Mouse (Mus musculus) thymus, postnatal 14 days (tissue): ENCODE results near the gene Hist1h2ab.
"Not testable (repeated sequence)": the region's sequence is repeated elsewhere in the genome, so short reads cannot be mapped to it uniquely, and the experiment has no call there.

ENCODE experiments used
- DNase-seq: peaks from one replicate; pipeline ENCODE4 v3.0.0; 2021

Hist1h2ab gene

GRCm38 (mm10) chr13:23755000-23755399, 4.1 kb downstream of the Hist1h2ab start:
- DNase-seq: no peak

GRCm38 (mm10) chr13:23756790-23757189, 5.9 kb downstream of the Hist1h2ab start, which contains the start of gene Hist1h4b:
Gene Hist1h4b (plus strand): TSS chr13:23757013.
- peak; percentile 94 for DNase-seq

GRCm38 (mm10) chr13:23757211-23757773, 6.4 kb downstream of the Hist1h2ab start:
- peak; percentile 29 for DNase-seq

- DNase-seq: no peak
Measured at GRCm38 (mm10) chr13:23757921-23758320, 7.0 kb downstream of the Hist1h2ab start.

GRCm38 (mm10) chr13:23759251-23759771, 8.4 kb downstream of the Hist1h2ab start:
- no peak for DNase-seq

GRCm38 (mm10) chr13:23759916-23760239, 9.0 kb downstream of the Hist1h2ab start:
- no peak for DNase-seq

GRCm38 (mm10) chr13:23760240-23760971, 9.5 kb downstream of the Hist1h2ab start:
- DNase-seq: peak; percentile 57

- DNase-seq: peak; percentile 99
Measured at GRCm38 (mm10) chr13:23760972-23761864, 10.3 kb downstream of the Hist1h2ab start, which contains the start of gene Hist1h4a. Gene Hist1h4a (minus strand): TSS chr13:23761230.

- peak; percentile 74 for DNase-seq
Measured at GRCm38 (mm10) chr13:23761871-23762821, 11.2 kb downstream of the Hist1h2ab start, which contains the start of gene Hist1h3a. Gene Hist1h3a (minus strand): TSS chr13:23762386.

GRCm38 (mm10) chr13:23763242-23763585, 12.3 kb downstream of the Hist1h2ab start:
- no peak for DNase-seq

- peak; percentile 93 for DNase-seq
Measured at GRCm38 (mm10) chr13:23763586-23764323, 12.8 kb downstream of the Hist1h2ab start, which contains the start of gene Hist1h1a. Gene Hist1h1a (plus strand): TSS chr13:23763666.

GRCm38 (mm10) chr13:23764324-23765171, 13.6 kb downstream of the Hist1h2ab start:
- no peak for DNase-seq

- DNase-seq: no peak
Measured at GRCm38 (mm10) chr13:23765172-23765513, 14.2 kb downstream of the Hist1h2ab start.

GRCm38 (mm10) chr13:23766772-23767171, 15.8 kb downstream of the Hist1h2ab start:
- no peak for DNase-seq

- DNase-seq: no peak
Measured at GRCm38 (mm10) chr13:23768834-23769397, 18.0 kb downstream of the Hist1h2ab start.

- DNase-seq: not testable (repeated sequence)
Measured at GRCm38 (mm10) chr13:23769613-23770012, 18.7 kb downstream of the Hist1h2ab start, which contains the start of gene Trim38. Gene Trim38 (plus strand): TSS chr13:23769913.

GRCm38 (mm10) chr13:23772561-23773313, 21.8 kb downstream of the Hist1h2ab start:
- no peak for DNase-seq

- DNase-seq: no peak
Measured at GRCm38 (mm10) chr13:23778339-23778738, 27.4 kb downstream of the Hist1h2ab start.

GRCm38 (mm10) chr13:23779025-23779424, 28.1 kb downstream of the Hist1h2ab start:
- DNase-seq: no peak
